ENCODE assay signal across 8 mouse cellular contexts in the genomic region with DNA sequence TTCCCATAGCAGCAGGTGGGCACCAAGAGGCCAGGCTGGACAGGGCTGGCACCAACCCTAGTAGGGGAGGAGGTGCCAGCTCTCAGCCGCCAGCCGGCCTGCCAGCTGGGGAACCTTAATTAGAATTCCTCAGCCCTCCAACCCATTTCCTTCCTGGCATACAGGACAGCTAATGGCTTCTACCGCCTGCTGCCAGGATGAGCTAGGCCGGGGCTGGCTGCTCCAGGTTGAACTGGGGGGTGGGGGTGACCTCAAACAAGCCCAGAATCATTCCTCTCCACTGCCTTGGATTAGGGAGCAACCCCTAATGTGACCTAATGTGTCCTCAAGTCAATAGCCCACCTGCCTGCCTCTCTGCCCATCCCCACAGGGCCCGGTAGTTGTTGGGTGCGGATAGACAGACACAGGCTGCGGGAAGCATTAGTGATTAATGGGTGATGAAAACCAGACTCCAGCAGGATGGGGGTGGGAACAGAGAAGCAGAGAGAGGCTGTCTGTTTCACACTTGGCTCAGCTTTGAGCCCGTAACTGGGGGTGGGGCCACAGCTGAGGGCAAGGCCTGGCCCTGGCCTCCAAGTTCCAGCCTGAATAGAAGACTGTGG.
DNase-seq lines count a peak whose midpoint lies in the region; ATAC-seq and TF ChIP-seq lines count a peak whose summit lies in the region.

No protein-coding gene starts in this region.

- TF ChIP-seq CTCF in C2C12 (IDR thresholded peaks at IDR 0.05; ENCODE audit: control insufficient read depth, insufficient read depth, insufficient read length) = no peak

- H3K79me3 ChIP-seq in C2C12 (ENCODE audit: low read depth) = no peaks in the 10 kb centered on the region

- no peak for ATAC-seq in erythroblast, adult 5-6 weeks (replicated peaks; ENCODE audit: low FRiP score, poor library complexity, severe bottlenecking)

- no peaks in the 10 kb centered on the region for H3K79me2 ChIP-seq in C2C12 (ENCODE audit: control insufficient read depth, insufficient read depth)

- H3K4me3 ChIP-seq in C2C12 (ENCODE audit: insufficient read depth, poor library complexity, severe bottlenecking) = no peak overlapping the region

- no peak overlapping the region for H3ac ChIP-seq in C2C12 (ENCODE audit: control insufficient read depth, insufficient read length, low read depth)

- peak; percentile 61 to 76 for DNase-seq in adrenal gland, postnatal 36 days
- DNase-seq in fibroblast of lung, adult 2 months (ENCODE audit: low read depth) = peak; percentile 81
- DNase-seq in heart, postnatal 14 days = peak; percentile 52 to 67
- peak; percentile 57 to 74 for DNase-seq in layer of hippocampus, adult 18-20 months (ENCODE audit: low spot score in 2 of 2)
- peak; percentile 41 for DNase-seq in mesoderm, embryonic 11.5 days (ENCODE audit: low read depth, low spot score)
- DNase-seq in yolk sac, embryonic 10.5 days (ENCODE audit: low spot score) = peak; percentile 69

- no peaks in the 10 kb centered on the region for H3K36me3 ChIP-seq in C2C12 (ENCODE audit: control insufficient read depth, insufficient read depth)

- intact Hi-C loops in heart, postnatal 14 days (cut with DNase I) = no loop called here

- H3K27me3 ChIP-seq in C2C12 (ENCODE audit: control insufficient read depth, insufficient read depth, insufficient read length) = no peaks in the 10 kb centered on the region

TF ChIP-seq in C2C12, 6 proteins besides CTCF, POLR2A, EP300 and RAD21:
- no peak for TF ChIP-seq MYOD1 (IDR thresholded peaks at IDR 0.05; ENCODE audit: control insufficient read depth, insufficient read length, low read depth)
- TF ChIP-seq MAX (IDR thresholded peaks at IDR 0.05) = peak; percentile 43
- no peak for TF ChIP-seq MYOG (IDR thresholded peaks at IDR 0.05; ENCODE audit: control insufficient read depth, extremely low read depth, insufficient read length)
- no peak for TF ChIP-seq USF1 (IDR thresholded peaks at IDR 0.05; ENCODE audit: low read depth)
TF ChIP-seq in C2C12: peak in this region for 1.
